Mouse (Mus musculus) sigmoid colon, adult 10 weeks (tissue): Measurements from ENCODE around the gene Psen1. TPM values are rescaled to one million over a fixed set of nuclear protein-coding genes. Genes with fewer than 3 reads are reported as not detected.

Experiments used
- polyA plus RNA-seq: library from polyadenylated mRNA; stranded (reverse); fragments of 350-450 nt; fragmentation: Illumina TruSeq; extraction: RNeasy Lipid Tissue Mini Kit (QIAGEN cat#74804); gene quantifications from one replicate; pipeline ENCODE4 v1.2.3, GENCODE M21; 2014; ENCODE audit warnings: low read depth, low replicate concordance

Psen1 gene
- 88.3 TPM for polyA plus RNA-seq

DNA sequence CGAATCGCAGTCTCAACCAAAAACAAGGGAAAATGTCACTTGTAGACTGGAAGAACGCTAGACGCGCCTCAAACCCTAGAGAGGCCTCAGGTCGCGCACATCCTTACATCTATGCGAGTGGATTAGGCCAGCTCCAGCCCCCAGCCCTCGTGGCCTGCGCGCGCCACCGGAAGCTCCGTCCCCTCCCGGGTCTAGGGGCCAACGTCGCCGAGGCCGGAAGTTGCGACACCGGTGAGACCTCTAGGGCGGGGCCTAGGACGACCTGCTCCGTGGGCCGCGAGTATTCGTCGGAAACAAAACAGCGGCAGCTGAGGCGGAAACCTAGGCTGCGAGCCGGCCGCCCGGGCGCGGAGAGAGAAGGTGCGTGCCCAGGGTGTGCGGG is at the start of gene Psen1:
Psen1 (plus strand) TSS at position 219 of the 382 bp plus-strand sequence.

DNA sequence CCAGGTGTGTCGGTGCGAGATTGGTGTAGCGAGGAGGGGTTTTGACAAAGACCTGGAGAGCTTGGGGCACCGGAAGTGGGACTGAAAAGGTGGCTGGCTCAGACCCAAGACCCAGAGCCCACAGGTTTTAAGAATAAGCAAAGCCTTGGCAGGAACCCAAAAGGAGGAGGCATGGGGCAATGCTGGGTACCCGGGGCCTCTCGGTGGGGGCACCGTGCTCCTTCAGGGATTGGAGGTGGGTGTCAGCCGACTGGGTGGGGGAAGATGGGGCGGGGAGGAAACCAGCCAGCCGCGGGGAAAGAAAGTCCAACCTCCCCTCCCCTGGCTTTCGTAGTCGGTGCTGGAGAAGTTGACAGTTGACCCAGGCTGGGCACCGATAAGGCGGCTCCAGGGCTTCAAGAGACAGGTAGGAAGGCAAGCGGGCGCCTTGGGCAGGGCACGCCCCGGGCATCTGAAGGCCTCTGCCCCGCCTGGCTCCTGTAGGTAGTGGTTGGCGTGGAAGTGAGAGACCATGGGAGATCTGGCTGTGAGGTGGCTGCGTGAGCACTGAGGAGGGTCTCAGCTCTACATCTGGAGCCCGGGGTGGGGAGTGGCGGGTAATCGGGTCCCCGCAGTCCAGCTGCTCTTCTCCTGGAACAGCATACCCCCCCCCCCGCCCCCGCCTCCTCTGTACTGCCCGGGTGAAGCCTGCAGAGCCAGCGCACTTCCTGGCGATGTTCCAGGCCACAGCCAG is 75.5 kb downstream of the Psen1 start, which contains the start of gene Papln:
Papln (plus strand) TSS at position 324 of the 733 bp plus-strand sequence.

Other genes with a start within 250 kb of the Psen1 start
- 4.5 TPM for gene Dpf3, start 200.4 kb upstream of the Psen1 start, polyA plus RNA-seq
- 2.4 TPM for gene Dcaf4, start 167.7 kb upstream of the Psen1 start, polyA plus RNA-seq
- 16.6 TPM for gene Zfyve1, start 90.9 kb upstream of the Psen1 start, polyA plus RNA-seq
- gene Rbm25, start 56.9 kb upstream of the Psen1 start, polyA plus RNA-seq = 396 TPM
- 0.19 TPM for gene Papln, start 75.5 kb downstream of the Psen1 start, polyA plus RNA-seq
- gene Numb, start 233.8 kb downstream of the Psen1 start, polyA plus RNA-seq = 35.4 TPM